Mouse (Mus musculus) layer of hippocampus, adult 2 months (tissue): ENCODE data around the gene Amz1. TPM values are rescaled to one million over a fixed set of nuclear protein-coding genes. Genes with fewer than 3 reads are reported as not detected.

Source experiments
- DNase-seq, 2 experiments: peaks; one replicate each; pipeline ENCODE4 v3.0.0; 2022; ENCODE audit warnings: low spot score in 2 of 2
- H3K27ac ChIP-seq: fragments of 200-600 bp; 2 replicates; pipeline ENCODE4 v1.8.1; 2022
- H3K4me3 ChIP-seq: fragments of 200-600 bp; 2 replicates; pipeline ENCODE4 v1.8.1; 2022; ENCODE audit warnings: mild to moderate bottlenecking
- CTCF ChIP-seq: fragments of 200-600 bp; conservative IDR thresholded peaks from 2 replicates; pipeline ENCODE4 v1.8.1; 2022; ENCODE audit warnings: antibody characterized with exemption, mild to moderate bottlenecking, moderate library complexity
- total RNA-seq, 2 experiments: library from RNA; stranded (reverse); gene quantifications; 2 replicates each; pipeline ENCODE4 v1.2.3; 2021

Amz1 gene
- total RNA-seq, 2 experiments from 2014 or later = 13.8 to 13.9 TPM

DNA sequence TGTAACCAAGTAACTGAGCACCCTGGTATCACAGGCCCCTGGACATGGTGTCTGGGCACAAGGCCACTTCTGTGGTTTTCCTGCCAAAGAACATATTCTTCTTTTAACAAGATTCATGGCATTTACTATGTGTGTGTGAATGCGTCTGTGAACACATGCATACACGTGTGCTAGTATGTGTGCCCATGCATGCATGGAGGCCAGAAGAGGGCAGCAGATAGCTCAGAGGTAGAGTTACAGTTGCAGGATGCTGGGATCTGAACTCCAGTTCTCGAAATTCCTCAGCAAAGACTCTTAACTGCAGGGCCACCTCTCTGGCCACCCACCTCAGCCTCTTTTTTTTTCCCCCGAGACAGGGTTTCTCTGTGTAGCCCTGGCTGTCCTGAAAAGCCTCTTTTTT lies 59.6 kb downstream of the Amz1 start:
- no peak overlapping the region for H3K4me3 ChIP-seq
- TF ChIP-seq CTCF = peak; percentile 53
- H3K27ac ChIP-seq = no peak overlapping the region
- no peak for DNase-seq

DNA sequence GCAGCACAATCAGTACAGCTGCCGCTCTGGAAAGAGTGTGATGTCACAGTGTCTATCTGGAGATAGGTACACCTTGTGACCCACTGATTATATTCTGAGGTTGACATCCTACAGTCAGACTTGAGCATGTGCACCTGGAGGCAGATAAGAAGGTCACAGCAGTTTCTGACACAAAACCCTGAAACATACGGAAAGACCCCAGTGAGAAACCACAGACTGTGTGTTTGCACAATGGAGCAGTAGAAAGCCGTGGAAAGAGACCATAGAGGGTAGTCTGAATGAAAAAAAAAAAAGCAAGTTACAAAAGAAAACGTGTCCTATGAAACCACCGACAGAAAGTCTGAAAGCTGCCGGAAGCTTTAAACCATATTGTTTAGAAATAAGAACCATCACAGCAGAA lies 60.4 kb downstream of the Amz1 start:
- no peak for TF ChIP-seq CTCF
- Histone ChIP-seq H3K27ac (no peak overlapping the region), H3K4me3 (no peak overlapping the region)
- no peak for DNase-seq

- Histone ChIP-seq H3K4me3 (no peak overlapping the region), H3K27ac (peak overlapping the region; percentile 49; the same call in 1 of the 2 replicates)
- no peak for TF ChIP-seq CTCF
- no peak for DNase-seq
Measured at GRCm38 (mm10) chr5:140785240-140785872, 61.4 kb downstream of the Amz1 start.

GRCm38 (mm10) chr5:140789561-140789960 lies 65.6 kb downstream of the Amz1 start:
- TF ChIP-seq CTCF = no peak
- Histone ChIP-seq H3K27ac (peak overlapping the region; percentile 80; the same call in 1 of the 2 replicates), H3K4me3 (no peak overlapping the region)
- no peak for DNase-seq

- TF ChIP-seq CTCF = no peak
Measured at GRCm38 (mm10) chr5:140790392-140790791, 66.5 kb downstream of the Amz1 start.

DNA sequence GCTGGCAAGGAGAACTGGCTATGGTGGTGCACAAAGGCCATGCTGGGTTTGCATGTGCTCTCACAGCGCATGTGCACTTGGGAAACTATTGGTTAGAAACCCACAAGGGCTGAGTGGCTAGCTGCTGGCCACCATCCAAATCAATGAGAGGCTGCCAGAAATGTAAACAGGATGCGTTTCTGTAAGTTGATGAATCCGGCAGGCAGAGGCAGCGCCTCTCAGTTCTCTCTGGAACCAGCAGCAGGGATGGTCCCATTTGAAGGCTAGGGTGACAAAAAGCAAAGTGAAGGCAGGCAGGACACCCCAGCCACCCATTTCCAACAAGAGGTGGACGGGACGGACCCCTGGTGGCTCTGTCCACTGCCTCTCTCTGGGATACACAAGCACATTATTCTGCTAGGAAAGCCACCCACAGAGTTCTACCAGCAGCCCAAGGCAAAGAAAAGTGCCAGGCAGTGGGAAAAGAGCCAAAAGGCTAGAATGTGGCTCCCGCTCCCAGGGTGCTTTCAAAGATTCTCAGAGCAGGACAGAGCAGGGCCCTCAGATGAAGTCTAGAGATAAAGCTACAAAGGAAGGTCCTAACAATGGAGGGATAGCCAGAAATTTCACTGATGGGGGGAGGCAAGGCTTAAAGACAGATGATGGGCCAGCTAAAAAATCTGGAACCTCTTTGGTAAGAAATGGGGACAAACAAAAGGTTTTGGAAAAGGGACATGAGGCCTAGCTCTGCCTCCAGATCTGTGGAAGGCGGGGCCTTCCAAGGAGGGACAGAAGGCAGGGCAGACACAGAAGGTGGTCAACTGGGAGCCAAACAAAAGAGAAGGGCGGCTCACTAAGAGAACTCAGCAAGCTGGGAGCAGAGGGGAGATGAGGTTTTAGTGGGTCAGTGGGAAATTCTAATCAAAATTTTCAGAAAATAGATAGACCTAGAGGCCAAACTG lies 67.3 kb downstream of the Amz1 start:
- Histone ChIP-seq H3K27ac (peak overlapping the region; percentile 80), H3K4me3 (no peak overlapping the region)
- TF ChIP-seq CTCF = no peak; the same call in 1 of the 2 replicates
- DNase-seq = peak; percentile 49 to 53

More at GRCm38 (mm10) chr5:140790392-140790791, 66.5 kb downstream of the Amz1 start:
- H3K27ac ChIP-seq = peak overlapping the region; percentile 80
- no peak overlapping the region for H3K4me3 ChIP-seq
- no peak for DNase-seq

DNA sequence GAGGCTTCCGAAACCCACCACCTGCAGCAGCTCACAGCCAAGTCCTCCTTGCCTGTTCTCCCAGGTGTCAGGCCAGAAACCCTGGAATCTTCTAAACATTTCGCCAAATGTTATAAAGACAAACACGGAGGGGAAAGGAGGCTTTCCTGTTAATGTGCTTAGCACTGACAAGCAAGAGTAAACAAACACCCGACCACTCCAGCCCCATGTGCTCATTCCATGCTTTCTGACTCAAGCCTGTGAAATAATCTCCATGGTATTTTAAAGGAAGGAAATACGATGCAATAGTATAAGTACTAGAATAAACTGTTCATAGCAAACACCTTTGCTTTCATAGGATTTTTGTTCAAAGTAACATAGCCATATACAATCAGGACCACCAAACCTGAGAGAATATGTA lies 68.3 kb downstream of the Amz1 start:
- DNase-seq = no peak
- TF ChIP-seq CTCF = no peak
- peak overlapping the region; percentile 80 for H3K27ac ChIP-seq
- no peak overlapping the region for H3K4me3 ChIP-seq

GRCm38 (mm10) chr5:140794753-140795152 lies 70.8 kb downstream of the Amz1 start:
- H3K27ac ChIP-seq = peak overlapping the region; percentile 15; the same call in 1 of the 2 replicates
- TF ChIP-seq CTCF = no peak
- DNase-seq = no peak
- H3K4me3 ChIP-seq = no peak overlapping the region

GRCm38 (mm10) chr5:140795176-140795575 lies 71.2 kb downstream of the Amz1 start:
- Histone ChIP-seq H3K27ac (peak overlapping the region; percentile 15; the same call in 1 of the 2 replicates), H3K4me3 (no peak overlapping the region)
- no peak for TF ChIP-seq CTCF
- no peak for DNase-seq

DNA sequence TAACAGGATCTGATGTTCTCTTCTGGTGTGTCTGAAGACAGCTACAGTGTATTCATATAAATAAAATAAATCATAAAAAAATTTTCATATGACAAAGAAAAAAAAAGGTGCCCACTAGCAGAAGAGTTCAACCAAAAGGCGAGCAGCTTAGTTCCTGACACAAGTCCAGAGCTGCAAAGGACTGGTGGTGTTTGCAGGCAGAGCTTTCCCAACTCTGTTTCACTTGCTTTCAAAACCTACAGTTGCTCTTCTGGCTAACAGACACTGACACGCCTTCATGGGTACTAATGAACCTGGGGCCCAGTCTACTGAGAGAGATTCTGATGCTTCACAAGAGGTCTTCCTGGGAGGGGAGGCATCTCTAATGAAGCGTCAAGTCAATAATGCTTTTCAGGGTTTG lies 72.1 kb downstream of the Amz1 start:
- no peak overlapping the region for H3K4me3 ChIP-seq
- H3K27ac ChIP-seq = peak overlapping the region; percentile 36; the same call in 1 of the 2 replicates
- no peak for TF ChIP-seq CTCF
- DNase-seq = no peak

DNA sequence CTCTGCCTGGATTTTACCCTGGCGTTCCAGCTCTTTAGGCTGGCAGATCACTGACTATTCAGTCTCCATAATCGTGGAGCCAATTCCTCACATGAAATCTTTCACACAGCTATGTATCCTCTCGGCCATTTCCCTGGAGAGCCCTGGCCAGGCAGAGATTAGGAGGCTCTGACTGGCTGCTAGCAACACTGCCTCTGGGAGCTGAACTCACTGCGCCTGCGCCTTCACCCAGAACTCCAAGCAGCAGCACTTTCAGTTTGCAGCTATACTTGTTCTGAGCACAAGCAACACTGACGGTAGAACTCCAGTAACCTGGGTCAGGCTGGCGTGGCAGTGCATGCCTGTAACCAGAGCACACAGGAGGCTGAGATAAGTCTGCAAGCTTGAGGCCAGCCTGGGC lies 74.2 kb downstream of the Amz1 start:
- peak in 1 of 2 experiments; percentile 37 for DNase-seq
- Histone ChIP-seq H3K27ac (peak overlapping the region; percentile 77), H3K4me3 (no peak overlapping the region)
- no peak for TF ChIP-seq CTCF

GRCm38 (mm10) chr5:140798775-140799174 lies 74.8 kb downstream of the Amz1 start:
- Histone ChIP-seq H3K27ac (peak overlapping the region; percentile 77), H3K4me3 (no peak overlapping the region)
- DNase-seq = no peak
- no peak for TF ChIP-seq CTCF

GRCm38 (mm10) chr5:140799190-140799589 lies 75.3 kb downstream of the Amz1 start:
- TF ChIP-seq CTCF = no peak
- H3K27ac ChIP-seq = peak overlapping the region; percentile 77
- DNase-seq = no peak
- no peak overlapping the region for H3K4me3 ChIP-seq
